Mouse (Mus musculus): Measurements from ENCODE around the gene Sptbn2.
"Not testable (repeated sequence)": the region's sequence is repeated elsewhere in the genome, so short reads cannot be mapped to it uniquely, and the experiment has no call there.

Gene Sptbn2

DNA sequence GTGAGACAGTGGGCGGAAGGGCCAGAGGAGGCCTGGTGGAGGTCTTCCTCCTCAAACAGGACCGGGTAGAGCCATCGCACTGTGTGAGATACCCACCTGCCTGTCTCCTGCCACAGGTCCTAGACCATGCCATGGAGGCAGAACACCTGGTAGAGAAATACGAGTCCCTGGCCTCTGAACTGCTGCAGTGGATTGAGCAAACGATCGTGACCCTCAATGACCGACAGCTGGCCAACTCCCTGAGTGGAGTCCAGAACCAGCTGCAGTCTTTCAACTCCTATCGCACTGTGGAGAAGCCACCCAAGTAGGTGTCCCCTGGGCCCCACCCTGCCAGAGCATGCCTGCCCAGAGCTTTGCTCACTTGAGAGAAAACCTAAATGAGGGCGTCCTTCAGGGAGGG is 18.2 kb downstream of the Sptbn2 start:
- DNase-seq: no peak

DNA sequence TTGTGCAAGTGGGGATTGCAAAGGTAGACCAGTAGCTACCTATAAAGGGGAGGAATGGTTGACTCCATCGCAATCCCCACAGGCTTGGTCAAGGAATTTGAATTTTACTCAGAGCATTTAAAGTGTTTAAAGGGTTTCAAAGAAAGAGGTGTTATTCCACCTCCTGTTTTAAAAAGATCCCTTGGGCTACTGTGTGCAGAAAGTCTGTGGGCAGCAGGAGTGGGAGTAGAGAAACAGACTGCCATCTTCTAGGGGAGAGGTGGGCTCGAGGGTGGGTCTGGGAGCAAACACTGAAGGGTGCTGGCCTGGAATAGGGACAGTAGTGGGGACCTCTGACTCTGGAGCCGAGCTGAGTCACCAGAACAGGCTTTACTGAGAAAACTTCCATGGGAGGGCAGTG is 22.1 kb downstream of the Sptbn2 start:
- no peak for DNase-seq

DNA sequence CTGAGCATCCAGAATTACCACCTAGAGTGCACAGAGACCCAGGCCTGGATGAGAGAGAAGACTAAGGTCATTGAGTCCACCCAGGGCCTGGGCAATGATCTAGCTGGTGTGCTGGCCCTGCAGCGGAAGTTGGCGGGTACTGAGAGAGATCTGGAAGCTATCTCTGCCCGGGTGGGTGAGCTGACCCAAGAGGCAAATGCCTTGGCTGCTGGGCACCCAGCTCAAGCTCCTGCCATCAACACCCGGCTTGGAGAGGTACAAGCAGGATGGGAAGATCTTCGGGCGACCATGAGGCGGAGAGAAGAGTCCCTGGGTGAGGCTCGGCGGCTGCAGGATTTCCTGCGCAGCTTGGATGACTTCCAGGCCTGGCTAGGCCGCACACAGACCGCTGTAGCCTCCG is 26.9 kb downstream of the Sptbn2 start:
- DNase-seq: no peak

DNA sequence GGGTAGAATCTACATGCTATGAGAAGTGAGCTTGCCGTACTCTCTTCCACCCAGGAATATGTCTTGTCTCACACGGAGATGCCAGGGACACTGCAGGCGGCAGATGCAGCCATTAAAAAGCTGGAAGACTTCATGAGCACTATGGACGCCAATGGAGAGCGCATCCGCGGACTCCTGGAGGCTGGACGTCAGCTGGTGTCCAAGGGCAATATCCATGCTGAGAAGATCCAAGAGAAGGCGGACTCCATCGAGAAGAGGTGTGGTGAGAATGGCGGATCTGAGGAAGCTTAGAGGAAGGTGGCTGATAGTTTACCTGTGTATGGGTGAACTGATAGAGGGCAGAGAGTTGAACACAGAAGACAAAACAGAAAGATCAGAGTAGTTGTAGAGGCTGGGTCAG is 28.1 kb downstream of the Sptbn2 start:
- no peak for DNase-seq

DNA sequence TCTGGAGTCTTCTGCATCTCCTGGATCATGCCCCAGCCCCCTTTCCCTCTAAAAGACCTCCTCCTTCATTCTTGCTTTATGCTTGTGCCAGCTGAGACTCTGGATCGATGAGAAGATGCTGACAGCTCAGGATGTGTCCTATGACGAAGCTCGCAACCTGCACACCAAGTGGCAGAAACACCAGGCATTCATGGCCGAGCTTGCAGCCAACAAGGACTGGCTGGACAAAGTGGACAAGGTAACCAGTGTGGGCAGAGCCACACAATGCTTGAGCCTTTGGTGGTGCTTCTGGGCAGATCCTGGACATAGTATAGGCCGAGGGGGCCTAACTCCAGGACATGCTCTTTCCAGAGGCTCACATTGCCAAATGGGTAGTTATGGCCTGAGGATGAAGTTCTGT is 28.8 kb downstream of the Sptbn2 start:
- DNase-seq: no peak

DNA sequence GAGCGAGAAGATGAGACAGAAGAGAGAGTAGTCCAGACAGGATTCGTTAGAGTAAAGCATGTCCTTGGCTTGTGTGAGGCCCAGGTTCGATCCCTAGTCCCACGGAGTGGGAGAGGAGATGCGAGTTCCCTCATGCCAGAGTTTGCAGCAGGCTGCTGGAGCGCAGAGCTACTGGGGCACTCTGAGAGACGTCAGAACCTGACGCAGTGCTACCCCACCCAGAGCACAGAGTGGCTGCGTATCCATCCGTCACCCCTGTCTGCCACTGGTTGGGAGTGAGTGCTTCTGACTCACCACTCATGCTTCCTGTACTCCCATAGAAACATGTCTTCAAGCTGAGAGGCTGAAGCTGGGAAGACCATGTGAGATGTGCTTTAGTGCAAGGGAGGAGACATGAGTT is 30.5 kb downstream of the Sptbn2 start:
- DNase-seq: no peak

DNA sequence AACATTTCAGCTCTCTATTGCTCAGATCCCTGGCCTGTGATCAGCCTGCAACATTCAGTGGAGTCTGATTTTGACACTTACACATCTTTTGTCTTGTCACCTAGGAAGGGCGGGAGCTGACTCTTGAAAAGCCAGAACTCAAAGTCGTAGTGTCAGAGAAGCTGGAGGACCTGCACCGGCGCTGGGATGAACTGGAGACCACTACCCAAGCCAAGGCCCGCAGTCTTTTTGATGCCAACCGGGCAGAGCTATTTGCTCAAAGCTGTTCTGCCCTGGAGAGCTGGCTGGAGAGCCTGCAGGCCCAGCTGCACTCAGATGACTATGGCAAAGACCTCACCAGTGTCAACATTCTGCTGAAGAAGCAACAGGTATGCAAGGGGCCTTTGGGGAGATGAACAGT is 31.3 kb downstream of the Sptbn2 start:
- DNase-seq: no peak

DNA sequence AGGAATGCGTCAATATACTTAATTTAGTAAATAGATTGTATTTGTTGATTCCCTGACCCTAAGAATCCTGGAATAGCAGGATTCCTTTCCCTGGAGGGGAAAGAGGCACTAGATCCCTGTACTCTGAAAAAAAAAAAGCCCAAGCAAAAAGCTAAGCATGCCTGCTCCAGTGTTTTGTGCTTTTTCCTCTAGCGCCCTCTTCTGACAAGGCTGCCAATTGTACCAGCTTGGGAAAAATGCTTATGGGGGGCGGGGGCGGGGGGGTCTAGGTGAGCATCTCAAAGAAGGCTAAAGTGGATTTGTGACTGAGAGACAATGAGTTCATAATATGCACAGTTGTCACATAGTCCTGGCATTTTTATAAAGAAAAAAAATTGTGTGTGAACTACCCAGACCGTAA is 32.6 kb downstream of the Sptbn2 start:
- no peak for DNase-seq

DNA sequence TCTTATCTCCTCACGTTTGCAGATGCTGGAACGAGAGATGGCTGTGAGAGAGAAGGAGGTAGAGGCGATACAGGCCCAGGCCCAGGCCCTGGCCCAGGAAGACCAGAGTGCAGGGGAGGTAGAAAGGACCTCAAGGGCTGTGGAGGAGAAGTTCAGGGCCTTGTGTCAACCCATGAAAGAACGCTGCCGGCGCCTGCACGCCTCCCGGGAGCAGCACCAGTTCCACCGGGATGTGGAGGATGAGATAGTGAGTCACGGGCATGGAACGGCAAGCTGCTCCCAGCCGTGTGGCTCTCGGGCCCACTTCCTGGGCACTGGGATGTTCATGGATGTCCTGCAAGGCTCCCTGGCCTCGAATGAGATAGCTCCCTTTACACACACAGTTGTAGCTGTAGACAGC is 33.1 kb downstream of the Sptbn2 start:
- no peak for DNase-seq

DNA sequence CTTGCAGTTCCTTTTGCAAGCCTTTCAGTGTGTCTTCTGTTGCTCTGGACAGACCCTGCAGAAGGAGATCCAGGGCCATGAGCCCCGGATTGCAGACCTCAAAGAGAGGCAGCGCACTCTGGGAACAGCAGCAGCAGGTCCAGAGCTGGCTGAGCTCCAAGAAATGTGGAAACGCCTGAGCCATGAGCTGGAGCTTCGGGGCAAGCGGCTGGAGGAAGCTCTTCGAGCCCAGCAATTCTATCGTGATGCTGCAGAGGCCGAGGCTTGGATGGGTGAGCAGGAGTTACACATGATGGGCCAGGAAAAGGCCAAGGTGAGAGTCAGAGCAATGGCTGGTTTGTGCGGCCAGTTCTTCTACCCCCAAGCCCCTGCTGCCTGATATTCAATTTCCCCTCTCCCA is 34.1 kb downstream of the Sptbn2 start:
- peak; percentile 64 for DNase-seq

DNA sequence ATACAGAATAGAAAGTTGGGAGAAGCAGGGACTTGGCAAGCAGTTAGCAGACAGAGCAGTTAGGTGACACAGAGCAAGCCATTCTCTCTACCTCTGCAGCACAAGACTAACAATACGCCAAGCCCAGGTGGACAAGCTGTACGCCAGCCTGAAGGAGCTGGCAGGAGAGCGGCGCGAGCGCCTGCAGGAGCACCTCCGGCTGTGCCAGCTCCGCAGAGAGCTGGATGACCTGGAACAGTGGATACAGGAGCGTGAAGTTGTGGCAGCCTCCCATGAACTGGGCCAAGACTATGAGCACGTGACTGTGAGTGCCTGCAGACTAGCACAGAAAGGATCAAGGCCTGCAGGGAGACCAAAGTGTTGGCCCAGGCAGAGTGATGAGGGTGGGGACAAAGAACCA is 34.7 kb downstream of the Sptbn2 start:
- peak; percentile 79 for DNase-seq

DNA sequence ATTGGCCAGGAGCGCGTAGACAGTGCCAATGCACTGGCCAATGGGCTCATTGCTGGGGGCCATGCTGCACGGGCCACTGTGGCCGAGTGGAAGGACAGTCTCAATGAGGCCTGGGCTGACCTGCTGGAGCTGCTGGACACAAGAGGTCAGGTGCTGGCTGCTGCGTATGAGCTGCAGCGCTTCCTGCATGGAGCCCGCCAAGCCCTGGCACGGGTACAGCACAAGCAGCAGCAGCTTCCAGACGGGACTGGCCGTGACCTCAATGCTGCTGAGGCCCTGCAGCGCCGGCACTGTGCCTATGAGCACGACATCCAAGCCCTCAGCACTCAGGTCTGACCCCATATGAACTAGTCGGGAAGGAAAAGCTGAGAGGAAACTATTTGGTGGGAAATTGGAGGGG is 35.6 kb downstream of the Sptbn2 start:
- DNase-seq: peak; percentile 83

DNA sequence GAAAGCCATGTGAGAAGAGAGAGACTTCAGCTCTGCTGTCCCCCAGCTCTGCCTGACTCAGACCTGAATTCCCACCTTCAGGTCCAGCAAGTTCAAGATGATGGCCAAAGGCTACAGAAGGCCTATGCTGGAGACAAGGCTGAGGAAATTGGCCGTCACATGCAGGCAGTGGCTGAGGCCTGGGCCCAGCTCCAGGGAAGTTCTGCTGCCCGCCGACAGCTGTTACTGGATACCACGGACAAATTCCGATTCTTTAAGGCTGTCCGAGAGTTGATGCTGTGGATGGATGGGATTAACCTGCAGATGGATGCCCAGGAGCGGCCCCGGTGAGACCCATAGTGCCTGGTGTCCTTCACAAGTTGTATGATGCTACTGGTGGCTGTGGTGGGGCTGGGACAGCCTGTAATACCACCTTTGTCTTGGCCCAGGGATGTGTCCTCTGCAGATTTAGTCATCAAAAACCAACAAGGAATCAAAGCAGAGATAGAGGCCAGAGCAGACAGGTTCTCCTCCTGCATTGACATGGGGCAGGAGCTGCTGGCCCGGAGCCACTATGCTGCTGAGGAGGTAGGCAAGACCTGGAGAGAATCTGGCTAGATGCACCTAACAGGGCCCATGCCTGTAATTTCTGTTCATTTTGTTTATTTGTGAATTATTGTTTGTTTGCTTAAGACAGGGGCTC is 36.8 kb downstream of the Sptbn2 start:
- peak; percentile 63 for DNase-seq

DNA sequence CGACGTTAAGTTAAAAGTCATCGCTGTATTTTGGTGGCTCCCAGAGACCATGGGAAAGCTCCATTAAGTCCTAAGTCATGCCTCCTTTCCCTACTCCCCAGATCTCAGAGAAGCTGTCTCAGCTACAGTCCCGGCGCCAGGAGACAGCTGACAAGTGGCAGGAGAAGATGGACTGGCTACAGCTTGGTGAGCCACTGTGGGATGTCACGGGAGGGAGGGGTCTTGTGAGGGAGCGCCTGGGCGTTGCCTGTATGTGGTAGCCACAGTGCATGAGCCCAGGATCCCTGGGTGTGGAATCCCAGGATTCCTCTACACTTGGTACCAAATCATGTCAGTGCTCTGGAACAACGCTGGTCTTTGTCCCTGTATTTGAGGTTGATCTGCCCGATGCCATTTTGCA is 37.5 kb downstream of the Sptbn2 start:
- DNase-seq: no peak

DNA sequence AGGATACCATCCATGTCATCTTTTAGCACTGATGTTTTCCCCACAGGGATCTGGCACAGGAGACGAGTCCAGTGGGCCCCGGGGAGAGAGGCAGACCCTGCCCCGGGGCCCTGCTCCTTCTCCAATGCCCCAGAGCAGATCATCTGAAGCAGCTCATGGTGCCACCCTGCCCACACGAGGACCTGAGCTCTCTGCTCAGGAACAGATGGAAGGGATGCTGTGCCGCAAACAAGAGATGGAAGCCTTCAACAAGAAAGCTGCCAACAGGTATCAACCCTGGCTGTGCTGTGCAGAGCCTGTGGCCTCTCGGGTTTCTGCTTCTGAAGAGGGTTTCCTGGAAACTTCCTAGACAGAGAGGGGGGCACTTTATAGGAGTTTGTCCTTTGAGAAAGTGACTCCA is 39.0 kb downstream of the Sptbn2 start:
- peak; percentile 62 for DNase-seq

DNA sequence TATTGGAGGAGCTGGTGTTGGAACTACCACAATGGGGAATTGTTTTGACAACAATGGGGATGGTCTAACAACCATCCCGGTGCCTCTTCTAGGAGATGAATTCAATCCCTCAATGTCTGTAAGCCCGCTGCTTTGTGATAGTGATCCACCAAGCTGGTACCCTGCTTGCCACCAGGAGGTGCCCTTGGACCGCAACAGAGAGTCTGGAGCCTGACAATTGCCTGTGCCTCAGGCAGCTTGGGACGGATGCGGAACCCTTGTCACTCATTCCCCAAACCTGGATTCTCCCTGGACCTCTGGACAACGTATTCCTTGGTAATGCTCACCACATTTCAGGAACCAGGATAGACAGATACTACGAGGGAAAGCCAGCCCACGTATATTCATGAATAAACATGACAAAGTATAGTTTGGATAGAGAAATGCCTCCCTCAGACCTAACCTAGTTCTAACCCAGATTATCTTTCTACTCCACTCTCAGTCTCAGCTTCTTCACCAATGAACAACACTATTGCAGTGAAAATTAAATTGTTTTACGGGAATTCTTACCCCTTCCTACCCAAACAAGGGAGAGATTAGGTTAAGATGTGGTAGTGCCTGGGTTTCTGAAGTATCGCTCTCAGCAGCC is 44.7 kb downstream of the Sptbn2 start:
- peak; percentile 95 for DNase-seq

DNA sequence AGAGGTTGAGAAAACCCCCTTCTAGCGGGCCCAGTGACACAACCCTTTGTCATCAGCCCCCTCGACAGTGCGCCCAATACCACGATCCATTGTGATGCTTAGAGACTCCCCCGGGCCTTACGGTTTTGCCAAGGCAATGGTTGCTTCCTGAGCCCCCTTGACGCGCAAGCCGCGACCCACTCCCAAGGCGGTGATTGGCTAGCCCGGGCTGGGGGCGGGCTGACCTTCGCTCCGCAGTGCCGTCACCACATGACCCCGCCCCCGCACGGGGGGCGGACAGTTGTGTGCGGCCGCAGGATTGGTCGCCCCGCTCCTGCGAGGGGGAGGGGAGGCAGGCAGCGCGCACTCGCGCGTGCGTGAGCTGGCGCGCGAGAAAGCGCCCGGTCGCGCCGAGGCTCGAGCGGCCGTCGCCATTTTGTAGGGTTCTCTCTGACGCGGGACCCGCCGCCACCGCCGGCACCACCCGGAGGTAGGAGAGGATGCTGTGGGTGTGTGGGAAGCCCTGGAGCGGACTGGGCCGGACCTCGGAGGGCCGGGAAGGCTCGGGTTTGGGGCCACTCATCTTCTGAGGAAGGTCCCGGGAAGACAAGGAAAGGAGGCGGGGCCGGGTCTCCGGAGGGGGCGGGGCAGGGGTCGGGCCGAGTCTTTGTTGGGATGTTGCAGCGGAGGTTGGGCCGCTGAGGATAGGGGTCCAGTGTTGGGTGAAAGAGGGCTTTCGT is 45.4 kb downstream of the Sptbn2 start, which contains the start of gene Rbm4b:
Rbm4b (plus strand) TSS at position 305 of the 719 bp plus-strand sequence.
- peak; percentile 96 for DNase-seq

DNA sequence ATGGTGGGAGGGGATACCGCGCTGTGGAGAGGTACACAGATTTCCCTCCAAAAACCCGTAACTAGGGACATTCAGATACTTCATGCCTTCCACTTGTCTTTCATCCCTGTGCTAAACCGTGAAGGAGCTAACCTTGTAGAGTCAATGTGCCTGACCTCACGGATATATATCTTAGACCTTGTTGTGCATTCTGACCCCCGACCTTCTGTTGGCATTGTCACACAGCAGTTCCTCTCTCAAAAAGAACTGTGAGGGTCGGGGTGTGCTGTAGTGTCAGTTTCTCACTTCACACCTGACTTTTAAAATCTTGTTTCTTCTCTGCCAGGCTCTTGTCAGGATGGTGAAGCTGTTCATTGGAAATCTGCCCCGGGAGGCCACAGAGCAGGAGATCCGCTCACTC is 46.0 kb downstream of the Sptbn2 start:
- peak; percentile 62 for DNase-seq

DNA sequence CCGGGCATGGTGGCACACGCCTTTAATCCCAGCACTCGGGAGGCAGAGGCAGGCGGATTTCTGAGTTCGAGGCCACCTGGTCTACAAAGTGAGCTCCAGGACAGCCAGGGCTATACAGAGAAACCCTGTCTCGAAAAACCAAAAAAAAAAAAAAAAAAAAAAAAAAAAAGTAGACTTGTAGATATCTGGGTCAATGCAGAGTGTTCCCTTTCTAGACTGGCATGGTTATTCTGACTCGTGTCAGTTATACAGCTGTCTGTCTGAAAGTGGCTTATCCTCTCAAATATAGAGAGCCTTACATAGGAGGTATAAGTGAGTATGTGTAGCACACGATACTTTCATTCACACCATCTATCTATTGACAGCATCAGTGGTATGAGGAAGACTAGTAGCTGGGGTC is 49.6 kb downstream of the Sptbn2 start:
- not testable (repeated sequence) for DNase-seq

DNA sequence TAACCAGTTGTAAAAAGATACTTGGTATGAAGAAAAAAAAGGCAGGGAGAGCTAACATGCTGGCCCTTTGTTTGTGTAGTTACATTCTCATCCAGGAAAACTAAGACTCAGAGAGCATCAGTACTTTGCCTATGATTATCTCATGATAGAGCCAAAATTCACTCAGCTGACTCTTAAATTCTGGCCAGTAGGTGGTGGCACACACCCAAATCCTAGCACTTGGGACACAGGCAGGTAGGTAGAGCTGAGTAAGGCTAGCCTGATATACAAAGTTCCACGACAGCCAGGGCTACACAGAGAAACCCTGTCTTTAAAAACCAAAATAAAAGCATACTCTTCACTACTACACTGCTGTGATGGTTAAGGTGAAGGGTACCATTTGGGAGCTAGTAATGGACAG is 51.9 kb downstream of the Sptbn2 start:
- peak; percentile 73 for DNase-seq

DNA sequence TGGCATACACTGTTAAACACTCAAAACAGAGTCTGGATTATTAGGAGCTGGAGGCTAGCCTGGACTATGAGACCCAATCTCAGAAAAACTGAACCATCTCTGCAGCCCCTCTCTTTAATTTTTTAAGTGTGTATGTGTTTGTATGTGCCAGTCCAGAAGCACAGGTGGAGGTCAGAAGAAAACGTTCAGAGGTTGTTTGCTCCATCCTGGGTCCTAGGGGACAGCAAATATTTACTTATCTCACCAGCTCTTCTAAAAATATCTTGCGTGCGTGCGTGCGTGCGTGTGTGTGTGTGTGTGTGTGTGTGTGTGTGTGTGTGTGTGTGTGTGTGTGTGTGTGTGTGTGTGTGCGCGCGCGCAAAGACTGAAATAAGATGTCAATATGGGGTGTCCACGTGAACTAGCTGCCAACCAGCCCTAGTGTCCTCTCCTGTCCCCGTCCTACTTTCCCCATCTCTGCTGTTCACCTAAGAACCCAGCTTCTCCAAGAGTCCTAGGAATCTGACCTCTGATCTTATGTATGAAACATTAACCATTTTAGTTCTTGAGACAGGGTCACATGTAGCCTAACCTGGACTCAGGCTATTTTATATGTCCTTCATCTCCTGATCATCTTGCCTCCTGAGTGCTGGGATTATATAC is 56.7 kb downstream of the Sptbn2 start:
- DNase-seq: no peak

DNA sequence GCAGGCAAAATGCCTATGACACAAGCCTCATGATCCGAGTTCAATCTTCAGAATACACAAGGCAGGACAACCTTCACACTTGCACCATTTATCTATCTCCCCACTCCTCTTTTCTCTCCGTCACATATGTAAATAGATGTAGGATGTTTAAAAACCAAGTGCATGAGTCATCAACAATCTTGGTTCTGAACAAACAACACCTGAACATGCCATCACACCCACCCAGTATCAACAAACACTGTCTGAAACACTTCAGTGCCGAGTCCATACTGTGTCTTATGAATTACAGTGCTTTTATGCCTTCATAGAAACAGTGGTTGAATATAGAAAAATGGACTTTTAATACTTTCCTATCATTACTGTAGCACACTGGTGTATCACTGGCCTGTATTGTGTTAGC is 61.8 kb downstream of the Sptbn2 start:
- no peak for DNase-seq

DNA sequence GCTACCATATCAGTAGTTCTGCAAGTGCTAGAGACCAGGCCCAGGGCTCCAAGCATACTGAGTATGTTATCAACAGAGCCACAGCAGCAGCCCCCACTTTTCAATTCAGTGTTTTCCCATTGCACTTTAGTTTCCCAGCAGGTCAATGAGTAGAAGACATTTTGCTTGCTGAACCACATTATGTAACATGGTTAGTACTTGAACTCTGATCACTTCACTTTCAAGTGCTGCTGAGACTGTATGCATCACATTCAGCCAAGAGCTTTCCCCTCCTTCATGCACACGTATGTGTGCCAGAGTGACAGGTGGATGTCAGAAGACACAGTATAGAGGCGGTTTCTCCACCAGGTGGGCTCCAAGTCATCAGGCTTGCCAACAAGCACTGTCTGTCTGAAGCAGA is 71.9 kb downstream of the Sptbn2 start:
- no peak for DNase-seq

DNA sequence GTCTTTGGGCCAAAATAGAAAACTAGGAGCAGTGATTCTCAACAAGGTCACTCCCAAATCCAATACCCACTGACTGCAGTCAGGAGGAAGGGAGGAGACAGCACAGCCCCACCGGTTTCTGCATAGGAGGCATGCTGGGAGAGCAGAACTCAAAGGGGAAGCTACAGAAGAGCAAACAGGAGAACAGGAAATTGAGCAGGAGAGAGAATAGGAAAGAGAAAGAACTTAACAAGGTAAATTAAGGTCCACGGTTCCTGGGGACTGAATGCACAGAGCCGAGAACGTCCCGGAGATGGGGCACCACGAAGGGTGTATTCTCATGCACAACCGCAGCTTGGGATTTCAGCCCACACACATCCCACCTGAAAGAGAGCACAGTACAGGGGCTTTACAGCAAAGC is 74.2 kb downstream of the Sptbn2 start:
- no peak for DNase-seq
